Mouse (Mus musculus) brain, adult 2 months (tissue): ENCODE measurements around the gene Cep162.

Experiments
- DNase-seq: peaks from one replicate; pipeline ENCODE4 v3.0.0; 2011; ENCODE audit warnings: low read depth, low spot score

Cep162 gene

GRCm38 (mm10) chr9:87167001-87167830 is 88.1 kb downstream of the Cep162 start:
- peak; percentile 54 for DNase-seq

- DNase-seq, result no peak
These were observed 92.8 kb downstream of the Cep162 start for GRCm38 (mm10) chr9:87162559-87162958.

- DNase-seq, result no peak
These were observed 102.6 kb downstream of the Cep162 start for GRCm38 (mm10) chr9:87152641-87153325.

GRCm38 (mm10) chr9:87147927-87148326 is 107.4 kb downstream of the Cep162 start:
- DNase-seq, result no peak

- no peak for DNase-seq
These were observed 108.9 kb downstream of the Cep162 start for GRCm38 (mm10) chr9:87146400-87146799.

DNA sequence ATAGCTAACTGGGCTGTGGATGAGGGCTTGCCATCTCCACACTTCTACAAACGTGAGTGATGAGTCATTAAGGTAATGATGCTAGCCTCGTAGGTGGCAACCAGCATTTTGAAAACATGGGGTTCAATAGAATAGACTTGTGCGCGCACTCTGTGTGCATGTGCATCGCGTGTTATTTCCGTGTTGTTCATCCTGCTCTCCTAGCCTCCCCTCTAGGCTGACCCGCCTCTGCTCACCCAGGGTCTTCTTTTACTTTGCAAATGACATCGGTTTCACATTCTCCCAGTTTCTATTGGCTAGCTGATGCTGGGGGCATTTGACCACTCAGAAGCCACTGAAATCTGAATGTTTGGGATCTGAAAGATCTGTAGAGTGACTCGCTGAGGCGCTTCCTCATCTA is 109.7 kb downstream of the Cep162 start:
- no peak for DNase-seq

GRCm38 (mm10) chr9:87145180-87145579 is 110.2 kb downstream of the Cep162 start:
- peak; percentile 39 for DNase-seq

GRCm38 (mm10) chr9:87144532-87144931 is 110.8 kb downstream of the Cep162 start:
- DNase-seq, result peak; percentile 33

DNA sequence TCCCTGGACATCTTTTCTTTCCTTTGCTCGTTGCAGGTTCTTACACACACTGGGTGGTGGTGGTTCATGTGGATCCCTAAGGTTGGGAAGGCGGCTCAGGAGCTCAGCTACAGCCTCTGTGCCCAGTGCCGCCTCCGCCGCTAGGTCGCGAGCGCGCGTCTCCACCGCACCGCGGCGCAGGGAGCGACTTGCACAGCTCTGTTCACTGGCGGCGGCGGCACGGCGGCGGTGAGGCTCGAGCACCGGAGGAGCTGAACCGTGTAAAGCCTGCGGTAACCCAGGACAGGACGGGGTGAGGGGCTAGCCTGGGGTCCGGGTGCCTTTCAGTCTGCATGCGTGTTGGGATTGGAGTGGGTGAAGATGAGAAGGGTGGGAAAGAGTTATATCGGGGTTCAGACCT is 111.2 kb downstream of the Cep162 start, which contains the start of gene Mrap2:
TSS of gene Mrap2 (plus strand) at position 201 of the 400 bp plus-strand sequence.
- DNase-seq, result peak; percentile 83

DNA sequence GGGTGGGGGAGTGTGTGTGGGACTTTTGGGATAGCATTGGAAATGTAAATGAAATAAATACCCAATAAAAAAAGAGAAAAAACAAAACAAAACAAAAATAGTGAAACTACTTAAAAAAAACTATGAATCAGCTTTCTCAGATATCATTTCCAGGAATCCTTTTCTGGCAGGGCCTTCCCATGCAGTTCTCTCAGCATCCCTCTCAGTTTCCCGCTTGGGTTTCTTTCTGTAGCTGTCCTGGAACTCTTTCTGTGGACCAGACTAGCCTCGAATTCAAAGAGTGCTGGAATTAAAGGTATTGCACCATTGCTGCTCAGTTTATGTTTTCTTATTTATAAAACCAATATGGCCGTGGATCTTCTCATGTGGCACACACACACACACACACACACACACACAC is 112.3 kb downstream of the Cep162 start:
- no peak for DNase-seq
